Mouse (Mus musculus) midbrain, embryonic 13.5 days (tissue): Measurements from ENCODE around the gene Fam129c. TPM values are rescaled to one million over a fixed set of nuclear protein-coding genes. Genes with fewer than 3 reads are reported as not detected.

Experiments
- ATAC-seq: fragments of 200-750 bp; cut with Nextera tagmentation; 2 replicates; pipeline ENCODE4 v1.8.0; 2017; ENCODE audit warnings: mild to moderate bottlenecking, moderate TSS enrichment, moderate library complexity
- H3K27ac ChIP-seq: fragments of 300-500 bp; sonication (generic); 2 replicates; pipeline ENCODE4 v1.5.1; 2015; ENCODE audit warnings: inconsistent platforms, mild to moderate bottlenecking, moderate library complexity
- H3K27me3 ChIP-seq: fragments of 300-500 bp; sonication (generic); 2 replicates; pipeline ENCODE4 v1.6.1; 2015; ENCODE audit warnings: mild to moderate bottlenecking, inconsistent platforms
- H3K36me3 ChIP-seq: fragments of 300-500 bp; sonication (generic); 2 replicates; pipeline ENCODE4 v1.6.1; 2015; ENCODE audit warnings: mild to moderate bottlenecking, inconsistent platforms
- H3K4me1 ChIP-seq: fragments of 300-500 bp; sonication (generic); replicated peaks from 2 replicates; pipeline ENCODE4 v1.6.1; 2015; ENCODE audit warnings: inconsistent platforms
- H3K4me2 ChIP-seq: fragments of 300-500 bp; sonication (generic); replicated peaks from 2 replicates; pipeline ENCODE4 v1.6.1; 2015; ENCODE audit warnings: moderate library complexity, mild to moderate bottlenecking, inconsistent platforms
- H3K4me3 ChIP-seq: fragments of 300-500 bp; sonication (generic); replicated peaks from 2 replicates; pipeline ENCODE4 v1.5.1; 2015; ENCODE audit warnings: mild to moderate bottlenecking, inconsistent platforms
- H3K9ac ChIP-seq: fragments of 300-500 bp; sonication (generic); replicated peaks from 2 replicates; pipeline ENCODE4 v1.6.1; 2015; ENCODE audit warnings: mild to moderate bottlenecking, inconsistent platforms
- H3K9me3 ChIP-seq: fragments of 300-500 bp; sonication (generic); 2 replicates; pipeline ENCODE4 v1.6.1; 2016; ENCODE audit warnings: mild to moderate bottlenecking, inconsistent platforms
- WGBS: fragments of 180-500 bp; shearing (Covaris S2); methylation state at CpG from one replicate; pipeline ENCODE4 v1.1.7; 2015; 5-methylcytosine and 5-hydroxymethylcytosine counted together
- polyA plus RNA-seq: library from polyadenylated mRNA; unstranded; fragments of >200 nt; fragmentation: Nextera tagmentation; extraction: Ambion mirVana; gene quantifications from 2 replicates; pipeline ENCODE4 v1.2.1, GENCODE M21; 2015

Gene Fam129c
- polyA plus RNA-seq, 1 experiment from 2014 or later, result 7.5 TPM

- 87% methylated on average over 1 of the region's 1 CpGs for whole genome bisulfite sequencing
- Histone ChIP-seq H3K4me1 (peaks cover 19% of the 10 kb centered on the region), H3K36me3 (peaks cover 33% of the 10 kb centered on the region), H3K9ac (no peak overlapping the region), H3K9me3 (no peaks in the 10 kb centered on the region), H3K4me2 (no peak overlapping the region), H3K27me3 (no peaks in the 10 kb centered on the region), H3K27ac (no peak overlapping the region), H3K4me3 (no peak overlapping the region)
- no peak for ATAC-seq
Measured at GRCm38 (mm10) chr8:71579009-71579408, 18.4 kb upstream of the Fam129c start.

- no peak overlapping the region for H3K4me3 ChIP-seq
- peaks cover 16% of the 10 kb centered on the region for H3K4me1 ChIP-seq
- H3K9ac ChIP-seq, result no peak overlapping the region
- 89% methylated on average over 14 of the region's 14 CpGs for WGBS
- no peaks in the 10 kb centered on the region for H3K9me3 ChIP-seq
- no peaks in the 10 kb centered on the region for H3K27me3 ChIP-seq
- ATAC-seq, result 0 out of 2 replicates have a peak, but pooled peaks have one; percentile 8
- no peak overlapping the region for H3K4me2 ChIP-seq
- H3K27ac ChIP-seq, result 0 out of 2 replicates have a peak overlapping the region, but pooled peaks have one; percentile 5
- peaks cover 37% of the 10 kb centered on the region for H3K36me3 ChIP-seq
Measured at GRCm38 (mm10) chr8:71579476-71579875, 18.0 kb upstream of the Fam129c start.

GRCm38 (mm10) chr8:71580201-71580600, 17.2 kb upstream of the Fam129c start:
- no peak overlapping the region for H3K4me3 ChIP-seq
- ATAC-seq, result peak; percentile 38
- H3K9ac ChIP-seq, result no peak overlapping the region
- 26% methylated on average over 9 of the region's 9 CpGs for WGBS
- no peaks in the 10 kb centered on the region for H3K9me3 ChIP-seq
- no peak overlapping the region for H3K27ac ChIP-seq
- no peaks in the 10 kb centered on the region for H3K27me3 ChIP-seq
- no peak overlapping the region for H3K4me2 ChIP-seq
- peaks cover 44% of the 10 kb centered on the region for H3K36me3 ChIP-seq
- H3K4me1 ChIP-seq, result peaks cover 16% of the 10 kb centered on the region

- no peak for ATAC-seq
- no peak overlapping the region for H3K9ac ChIP-seq
- no peak overlapping the region for H3K27ac ChIP-seq
- H3K36me3 ChIP-seq, result peaks cover 48% of the 10 kb centered on the region
- H3K9me3 ChIP-seq, result no peaks in the 10 kb centered on the region
- 71% methylated on average over 2 of the region's 2 CpGs for WGBS
- no peak overlapping the region for H3K4me3 ChIP-seq
- H3K4me1 ChIP-seq, result peaks cover 13% of the 10 kb centered on the region
- H3K27me3 ChIP-seq, result no peaks in the 10 kb centered on the region
- no peak overlapping the region for H3K4me2 ChIP-seq
Measured at GRCm38 (mm10) chr8:71586891-71587290, 10.6 kb upstream of the Fam129c start.

- no peak overlapping the region for H3K27ac ChIP-seq
- no peak for ATAC-seq
- 69% methylated on average over 3 of the region's 3 CpGs for WGBS
Measured at GRCm38 (mm10) chr8:71588762-71589161, 8.7 kb upstream of the Fam129c start.

GRCm38 (mm10) chr8:71591017-71591416, 6.4 kb upstream of the Fam129c start:
- WGBS, result 23% methylated on average over 5 of the region's 5 CpGs
- peak overlapping the region; percentile 96 for H3K9ac ChIP-seq
- H3K27me3 ChIP-seq, result no peaks in the 10 kb centered on the region
- H3K9me3 ChIP-seq, result no peaks in the 10 kb centered on the region
- peak overlapping the region; percentile 94 for H3K4me2 ChIP-seq
- H3K4me3 ChIP-seq, result peak overlapping the region; percentile 75
- ATAC-seq, result no peak
- H3K27ac ChIP-seq, result peak overlapping the region; percentile 98
- H3K4me1 ChIP-seq, result peaks cover 36% of the 10 kb centered on the region
- peaks cover 23% of the 10 kb centered on the region for H3K36me3 ChIP-seq

More at GRCm38 (mm10) chr8:71588762-71589161, 8.7 kb upstream of the Fam129c start:
- no peaks in the 10 kb centered on the region for H3K27me3 ChIP-seq
- H3K4me2 ChIP-seq, result no peak overlapping the region
- no peak overlapping the region for H3K4me3 ChIP-seq
- no peaks in the 10 kb centered on the region for H3K9me3 ChIP-seq
- H3K36me3 ChIP-seq, result peaks cover 41% of the 10 kb centered on the region
- peaks cover 26% of the 10 kb centered on the region for H3K4me1 ChIP-seq
- H3K9ac ChIP-seq, result no peak overlapping the region

- peak within 1 kb of the TSS; percentile 96 for H3K9ac ChIP-seq
- ATAC-seq, result peak; percentile 90
- no peaks in the 10 kb centered on the region for H3K9me3 ChIP-seq
- H3K27me3 ChIP-seq, result no peaks in the 10 kb centered on the region
- WGBS, result under 1% methylated on average over 66 of the region's 71 CpGs
- H3K4me2 ChIP-seq, result peak within 1 kb of the TSS; percentile 94
- peak within 1 kb of the TSS; percentile 75 for H3K4me3 ChIP-seq
- H3K4me1 ChIP-seq, result peaks cover 41% of the 10 kb centered on the region
- H3K27ac ChIP-seq, result peak within 1 kb of the TSS; percentile 98
- peaks cover 17% of the 10 kb centered on the region for H3K36me3 ChIP-seq
Measured at GRCm38 (mm10) chr8:71591471-71592373, 5.7 kb upstream of the Fam129c start, which contains the start of gene Pgls. Gene Pgls, plus strand, starts transcription at chr8:71592176.

- H3K4me2 ChIP-seq, result peak overlapping the region; percentile 94
- H3K9ac ChIP-seq, result peak overlapping the region; percentile 96
- WGBS, result 3% methylated on average over 60 of the region's 60 CpGs
- H3K9me3 ChIP-seq, result no peaks in the 10 kb centered on the region
- peak; percentile 80 for ATAC-seq
- peak overlapping the region; percentile 75 for H3K4me3 ChIP-seq
- H3K4me1 ChIP-seq, result peaks cover 41% of the 10 kb centered on the region
- no peaks in the 10 kb centered on the region for H3K27me3 ChIP-seq
- H3K27ac ChIP-seq, result peak overlapping the region; percentile 98
- 0 out of 2 replicates have a peak, but pooled peaks cover 13% of the 10 kb centered on the region for H3K36me3 ChIP-seq
Measured at GRCm38 (mm10) chr8:71592374-71593170, 4.9 kb upstream of the Fam129c start.

- Histone ChIP-seq H3K4me3 (peak overlapping the region; percentile 75; the same call in 1 of the 2 replicates), H3K4me2 (peak overlapping the region; percentile 94), H3K4me1 (peaks cover 41% of the 10 kb centered on the region), H3K9ac (peak overlapping the region; percentile 96; the same call in 1 of the 2 replicates), H3K9me3 (no peaks in the 10 kb centered on the region), H3K36me3 (0 out of 2 replicates have a peak, but pooled peaks cover 8% of the 10 kb centered on the region), H3K27me3 (no peaks in the 10 kb centered on the region), H3K27ac (no peak overlapping the region)
- ATAC-seq, result no peak
- 97% methylated on average over 8 of the region's 8 CpGs for WGBS
Measured at GRCm38 (mm10) chr8:71593556-71594323, 3.7 kb upstream of the Fam129c start.

- Histone ChIP-seq H3K27ac (no peak overlapping the region), H3K27me3 (no peaks in the 10 kb centered on the region; the same call in 1 of the 2 replicates), H3K4me1 (peaks cover 41% of the 10 kb centered on the region), H3K9ac (no peak overlapping the region), H3K4me3 (no peak overlapping the region), H3K4me2 (no peak overlapping the region), H3K9me3 (no peaks in the 10 kb centered on the region), H3K36me3 (0 out of 2 replicates have a peak, but pooled peaks cover 11% of the 10 kb centered on the region)
- ATAC-seq, result no peak
- WGBS, result 91% methylated on average over 4 of the region's 4 CpGs
Measured at GRCm38 (mm10) chr8:71594324-71594722, 3.1 kb upstream of the Fam129c start.

GRCm38 (mm10) chr8:71595862-71596261, 1.6 kb upstream of the Fam129c start:
- Histone ChIP-seq H3K27ac (0 out of 2 replicates have a peak overlapping the region, but pooled peaks have one; percentile 20), H3K4me3 (no peak overlapping the region), H3K9me3 (no peaks in the 10 kb centered on the region), H3K4me1 (peaks cover 34% of the 10 kb centered on the region), H3K9ac (no peak overlapping the region; the same call in 1 of the 2 replicates), H3K36me3 (peaks cover 20% of the 10 kb centered on the region), H3K4me2 (peak overlapping the region; percentile 25; the same call in 1 of the 2 replicates), H3K27me3 (peaks cover 14% of the 10 kb centered on the region)
- ATAC-seq, result peak; percentile 31
- whole genome bisulfite sequencing, result 3% methylated on average over 27 of the region's 27 CpGs
